Mouse (Mus musculus): ENCODE measurements at regions not wholly inside any gene's neighbourhood (a gene's known extent, or its start where the extent isn't known, plus 50 kb on each side); places are given as distances from the start of the nearest gene placed in this dataset.

GRCm38 (mm10) chr8:126717652-126718155, 123.9 kb upstream of the Irf2bp2 start:
- DNase-seq (ENCODE audit: low read depth, low spot score) = no peak

- DNase-seq (ENCODE audit: low read depth, low spot score) = no peak
Measured at GRCm38 (mm10) chr8:126715666-126716065, 121.9 kb upstream of the Irf2bp2 start.

GRCm38 (mm10) chr8:126713602-126714145, 119.9 kb upstream of the Irf2bp2 start:
- DNase-seq (ENCODE audit: low read depth, low spot score) = no peak

- no peak for DNase-seq (ENCODE audit: low read depth, low spot score)
Measured at GRCm38 (mm10) chr8:126713181-126713580, 119.4 kb upstream of the Irf2bp2 start.

- DNase-seq (ENCODE audit: low read depth, low spot score) = no peak
Measured at GRCm38 (mm10) chr8:126712749-126713148, 119.0 kb upstream of the Irf2bp2 start.

GRCm38 (mm10) chr8:126708956-126709355, 115.2 kb upstream of the Irf2bp2 start:
- no peak for DNase-seq (ENCODE audit: low read depth, low spot score)

GRCm38 (mm10) chr8:126707300-126707902, 113.6 kb upstream of the Irf2bp2 start:
- no peak for DNase-seq (ENCODE audit: low read depth, low spot score)

- no peak for DNase-seq (ENCODE audit: low read depth, low spot score)
Measured at GRCm38 (mm10) chr8:126706247-126706646, 112.5 kb upstream of the Irf2bp2 start.

- no peak for DNase-seq (ENCODE audit: low read depth, low spot score)
Measured at GRCm38 (mm10) chr8:126705391-126705790, 111.6 kb upstream of the Irf2bp2 start.

- no peak for DNase-seq (ENCODE audit: low read depth, low spot score)
Measured at GRCm38 (mm10) chr8:126704706-126705105, 110.9 kb upstream of the Irf2bp2 start.

GRCm38 (mm10) chr8:126703546-126703945, 109.8 kb upstream of the Irf2bp2 start:
- DNase-seq (ENCODE audit: low read depth, low spot score) = no peak

GRCm38 (mm10) chr8:126702294-126702693, 108.5 kb upstream of the Irf2bp2 start:
- DNase-seq (ENCODE audit: low read depth, low spot score) = no peak

- DNase-seq (ENCODE audit: low read depth, low spot score) = no peak
Measured at GRCm38 (mm10) chr8:126699389-126699775, 105.6 kb upstream of the Irf2bp2 start.

- DNase-seq (ENCODE audit: low read depth, low spot score) = no peak
Measured at GRCm38 (mm10) chr8:126698601-126699388, 105.0 kb upstream of the Irf2bp2 start.

- no peak for DNase-seq (ENCODE audit: low read depth, low spot score)
Measured at GRCm38 (mm10) chr8:126696346-126697010, 102.7 kb upstream of the Irf2bp2 start.

- DNase-seq (ENCODE audit: low read depth, low spot score) = no peak
Measured at GRCm38 (mm10) chr8:126694370-126694769, 100.6 kb upstream of the Irf2bp2 start.

- peak; percentile 19 for DNase-seq (ENCODE audit: low read depth, low spot score)
Measured at GRCm38 (mm10) chr8:126693642-126694041, 99.9 kb upstream of the Irf2bp2 start.

GRCm38 (mm10) chr8:126692711-126693110, 98.9 kb upstream of the Irf2bp2 start:
- no peak for DNase-seq (ENCODE audit: low read depth, low spot score)

GRCm38 (mm10) chr8:126692263-126692662, 98.5 kb upstream of the Irf2bp2 start:
- DNase-seq (ENCODE audit: low read depth, low spot score) = no peak

GRCm38 (mm10) chr8:126688450-126688849, 94.7 kb upstream of the Irf2bp2 start:
- peak; percentile 14 for DNase-seq (ENCODE audit: low read depth, low spot score)

GRCm38 (mm10) chr8:126688014-126688413, 94.2 kb upstream of the Irf2bp2 start:
- DNase-seq (ENCODE audit: low read depth, low spot score) = no peak

GRCm38 (mm10) chr8:126686827-126687226, 93.0 kb upstream of the Irf2bp2 start:
- no peak for DNase-seq (ENCODE audit: low read depth, low spot score)
